Mouse (Mus musculus) heart, adult 18-20 months (tissue): ENCODE results near the gene Apoc2. TPM values are rescaled to one million over a fixed set of nuclear protein-coding genes. Genes with fewer than 3 reads are reported as not detected.
A peak's percentile ranks its signal among the peaks of the same experiment; 100 is the strongest.

Experiments
- DNase-seq, 2 experiments: peaks; one replicate each; pipeline ENCODE4 v3.0.0; 2021 to 2022; ENCODE audit warnings: mixed read lengths in 1 of 2
- total RNA-seq, 2 experiments: library from RNA; stranded (reverse); gene quantifications; 2 replicates each; pipeline ENCODE4 v1.2.3; 2021

The Apoc2 gene
- total RNA-seq, 2 experiments from 2014 or later: 0.75 TPM; not detected in 1

DNA sequence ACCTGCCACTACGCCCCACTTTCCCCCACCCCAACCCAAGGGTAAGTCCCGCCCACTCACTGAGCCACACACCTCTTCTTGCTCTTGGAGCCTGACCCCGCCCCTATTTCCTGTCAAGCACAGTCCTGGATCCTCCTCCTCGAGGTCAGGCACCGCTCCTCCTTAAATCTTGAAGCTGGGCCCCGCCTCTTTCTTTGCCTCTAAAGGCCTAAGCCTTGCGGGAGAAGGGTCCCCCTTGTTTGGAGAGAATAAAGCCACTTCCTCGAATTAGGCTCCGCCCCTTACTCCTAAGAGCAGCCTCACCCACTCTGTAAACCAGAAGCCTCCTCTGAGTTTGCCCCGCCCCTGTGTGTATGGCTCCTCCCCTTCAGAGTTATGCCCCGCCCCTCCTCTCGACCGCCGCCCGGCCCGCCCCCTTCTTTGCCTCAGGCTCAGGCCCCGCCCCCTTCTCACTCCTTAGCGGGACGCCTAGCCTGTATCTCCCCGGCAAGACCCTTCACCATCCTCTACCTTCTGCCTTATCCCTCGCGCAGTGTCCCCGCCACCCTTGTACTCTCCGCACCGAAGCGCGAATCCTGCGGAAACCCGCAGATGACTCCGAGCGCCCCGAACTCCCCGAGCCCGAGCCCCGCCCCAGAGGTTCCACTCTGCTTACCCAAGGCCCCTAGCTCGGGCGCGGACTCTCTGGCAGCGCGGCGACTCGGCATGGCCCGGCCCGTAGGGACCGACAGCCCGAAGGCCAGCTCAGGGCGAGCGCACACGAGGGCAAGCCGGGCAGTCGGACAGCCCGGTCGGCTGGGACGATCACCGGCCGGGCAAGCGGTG lies 49.0 kb downstream of the Apoc2 start:
- DNase-seq: peak; percentile 98

DNA sequence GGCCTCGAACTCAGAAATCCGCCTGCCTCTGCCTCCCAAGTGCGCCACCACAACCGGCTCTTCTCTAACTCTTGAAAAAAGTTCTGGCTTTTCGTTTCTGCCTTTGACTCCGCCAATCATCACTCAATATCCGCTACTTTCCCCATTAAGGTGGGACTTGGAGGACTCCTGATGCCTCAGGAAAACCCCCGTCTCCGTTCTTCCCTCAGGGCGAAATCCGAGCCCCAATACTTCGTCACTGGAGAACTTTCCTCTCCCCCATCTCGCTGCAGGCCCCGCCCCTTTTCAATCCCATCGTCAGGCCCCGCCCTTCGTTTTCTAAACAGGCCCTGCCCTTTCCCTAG lies 49.6 kb downstream of the Apoc2 start:
- DNase-seq: no peak

GRCm38 (mm10) chr7:19627721-19628120 lies 50.0 kb downstream of the Apoc2 start:
- peak in 1 of 2 experiments; percentile 19 for DNase-seq

DNA sequence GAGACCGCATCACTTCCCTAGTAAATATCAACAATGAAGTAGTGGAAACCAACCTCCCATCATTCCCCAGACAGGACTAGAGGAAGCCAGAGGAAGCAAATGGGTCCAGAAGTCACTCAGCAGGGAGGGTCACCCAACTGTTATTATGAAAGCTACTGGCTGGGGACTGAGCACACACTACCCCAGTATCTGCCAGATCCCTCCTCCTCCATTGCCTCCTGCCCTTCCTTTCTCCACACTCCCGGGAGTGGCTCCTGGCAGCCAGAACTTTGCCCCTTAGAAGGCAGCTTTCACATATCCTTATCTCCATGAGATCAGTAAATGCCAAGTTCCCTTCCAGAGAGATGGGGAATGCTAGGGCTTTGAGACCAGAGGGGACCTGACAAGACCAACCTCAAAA lies 54.3 kb downstream of the Apoc2 start:
- no peak for DNase-seq

- no peak for DNase-seq
Measured at GRCm38 (mm10) chr7:19622241-19622640, 55.5 kb downstream of the Apoc2 start.

Other genes with a start within 250 kb of the Apoc2 start
- 10 to 100 TPM; 21.3 to 22.1 TPM for gene Mark4, start 219.1 kb downstream of the Apoc2 start, total RNA-seq
- 1 to 10 TPM in 1 of 2 experiments, under 1 TPM in 1; 0.77 to 1.1 TPM for gene Exoc3l2, start 214.6 kb downstream of the Apoc2 start, total RNA-seq
- 1 to 10 TPM; 2.7 to 2.8 TPM for gene Bloc1s3, start 169.6 kb downstream of the Apoc2 start, total RNA-seq
- 10 to 100 TPM; 44.3 to 45.3 TPM for gene Trappc6a, start 169.5 kb downstream of the Apoc2 start, total RNA-seq
- gene Nkpd1, start 160.1 kb downstream of the Apoc2 start, total RNA-seq: under 1 TPM in 1 of 2 experiments, not detected in 1; 0.18 TPM
- gene Ppp1r37, start 114.9 kb downstream of the Apoc2 start, total RNA-seq: 10 to 100 TPM; 61.1 to 63.1 TPM
- under 1 TPM; 0.35 to 0.49 TPM for gene Zfp296, start 100.7 kb downstream of the Apoc2 start, total RNA-seq
- 10 to 100 TPM; 52.1 to 55.0 TPM for gene Gemin7, start 100.3 kb downstream of the Apoc2 start, total RNA-seq
- 10 to 100 TPM; 10.5 to 15.6 TPM for gene Clasrp, start 73.5 kb downstream of the Apoc2 start, total RNA-seq
- gene Relb, start 48.5 kb downstream of the Apoc2 start, total RNA-seq: 1 to 10 TPM; 9.0 to 9.2 TPM
- gene Clptm1, start 12.9 kb downstream of the Apoc2 start, total RNA-seq: 10 to 100 TPM; 77.3 to 85.5 TPM
- gene Gm44805, start 3.5 kb upstream of the Apoc2 start, total RNA-seq: not detected
- gene Apoc4, start 3.5 kb upstream of the Apoc2 start, total RNA-seq: not detected
- 10 to 100 TPM in 1 of 2 experiments, under 1 TPM in 1; 0.57 to 19.5 TPM for gene Apoc1, start 14.7 kb upstream of the Apoc2 start, total RNA-seq
- 100 to 1,000 TPM; 270 to 319 TPM for gene Apoe, start 21.2 kb upstream of the Apoc2 start, total RNA-seq
- 100 to 1,000 TPM in 1 of 2 experiments, 10 to 100 TPM in 1; 98.9 to 110 TPM for gene Tomm40, start 37.5 kb upstream of the Apoc2 start, total RNA-seq
- gene Nectin2, start 72.5 kb upstream of the Apoc2 start, total RNA-seq: 10 to 100 TPM; 28.5 to 30.0 TPM
- gene Bcam, start 93.1 kb upstream of the Apoc2 start, total RNA-seq: 100 to 1,000 TPM; 192 to 199 TPM
- gene Cblc, start 118.9 kb upstream of the Apoc2 start, total RNA-seq: under 1 TPM; 0.35 to 0.75 TPM
- 1 to 10 TPM; 2.9 to 3.7 TPM for gene Bcl3, start 144.8 kb upstream of the Apoc2 start, total RNA-seq
- not detected for gene Gm19345, start 174.1 kb upstream of the Apoc2 start, total RNA-seq
- not detected for gene Ceacam16, start 183.4 kb upstream of the Apoc2 start, total RNA-seq
- not detected for gene Ceacam19, start 210.0 kb upstream of the Apoc2 start, total RNA-seq
- gene Pvr, start 243.2 kb upstream of the Apoc2 start, total RNA-seq: 10 to 100 TPM; 18.5 to 19.5 TPM